Mouse (Mus musculus) T-helper 1 cell (primary cell): ENCODE data around the gene St7l.

Experiments
- in situ Hi-C: fragments of 300-600 bp; cut with MboI, MseI; formaldehyde crosslinking; loops from one replicate; pipeline ENCODE4 v1.15.1; 2025; ENCODE audit warnings: high pct_unique_total_duplicates

Gene St7l

GRCm38 (mm10) chr3:104962141-104962611 lies 98.4 kb downstream of the St7l start:
- in situ Hi-C loops: loop anchor here (5.0 kb wide), 1 partner anchor 185 kb away; no protein-coding TSS in a partner anchor

GRCm38 (mm10) chr3:104962866-104963265 lies 99.1 kb downstream of the St7l start:
- in situ Hi-C loops: loop anchor here (5.0 kb wide), 1 partner anchor 186 kb away; no protein-coding TSS in a partner anchor

- in situ Hi-C loops: loop anchor here (5.0 kb wide), 1 partner anchor 186 kb away; no protein-coding TSS in a partner anchor
These were observed 99.8 kb downstream of the St7l start for GRCm38 (mm10) chr3:104963331-104964276.

GRCm38 (mm10) chr3:104965070-104965855 lies 101.5 kb downstream of the St7l start:
- in situ Hi-C loops: no loop called here

GRCm38 (mm10) chr3:104965991-104966554 lies 102.3 kb downstream of the St7l start:
- in situ Hi-C loops: no loop called here

- in situ Hi-C loops: no loop called here
These were observed 103.9 kb downstream of the St7l start for GRCm38 (mm10) chr3:104967548-104968300.
